Mouse (Mus musculus) erythroblast, adult 5-6 weeks (primary cell): Measurements from ENCODE around the gene Twf2. TPM values are rescaled to one million over a fixed set of nuclear protein-coding genes. Genes with fewer than 3 reads are reported as not detected.

Experiments
- ATAC-seq: replicated peaks from 2 replicates; pipeline ENCODE4 v1.8.0; 2016; ENCODE audit warnings: moderate number of reproducible peaks, mild to moderate bottlenecking, moderate TSS enrichment, inconsistent platforms; ENCODE audit not compliant: poor library complexity, low FRiP score, severe bottlenecking
- total RNA-seq, 2 experiments: library from RNA; stranded (forward) in 1 of 2; stranded (reverse) in 1 of 2; fragments of 150-400 nt in 1 of 2; fragments of 200-764, 138-1000 nt in 1 of 2; gene quantifications; 2 replicates each; pipeline versions ENCODE4 v1.2.3 to v1.2.4; 2015 to 2017; ENCODE audit warnings: low replicate concordance in 2 of 2

Gene Twf2
- total RNA-seq, 2 experiments from 2014 or later: 11.7 to 25.8 TPM

DNA sequence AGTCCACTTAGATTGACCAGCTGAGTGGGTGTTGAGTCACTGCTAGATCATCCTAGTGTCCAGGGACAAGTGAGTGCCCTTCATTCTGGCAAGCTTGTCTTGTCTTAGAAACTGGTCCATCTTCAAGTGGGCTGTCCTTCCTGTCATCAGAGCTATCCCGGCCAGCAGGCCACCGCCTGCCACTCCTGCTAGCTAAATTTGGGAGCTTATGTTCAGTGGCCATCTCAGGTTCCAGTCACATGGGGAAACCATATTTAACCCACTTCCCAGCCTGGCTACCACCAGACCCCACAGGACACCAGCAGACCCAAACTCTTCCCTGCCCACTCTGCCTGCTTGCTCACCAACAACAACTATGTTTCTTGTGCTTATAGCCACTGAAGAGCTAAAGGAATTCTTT is 3.6 kb downstream of the Twf2 start:
- no peak for ATAC-seq

DNA sequence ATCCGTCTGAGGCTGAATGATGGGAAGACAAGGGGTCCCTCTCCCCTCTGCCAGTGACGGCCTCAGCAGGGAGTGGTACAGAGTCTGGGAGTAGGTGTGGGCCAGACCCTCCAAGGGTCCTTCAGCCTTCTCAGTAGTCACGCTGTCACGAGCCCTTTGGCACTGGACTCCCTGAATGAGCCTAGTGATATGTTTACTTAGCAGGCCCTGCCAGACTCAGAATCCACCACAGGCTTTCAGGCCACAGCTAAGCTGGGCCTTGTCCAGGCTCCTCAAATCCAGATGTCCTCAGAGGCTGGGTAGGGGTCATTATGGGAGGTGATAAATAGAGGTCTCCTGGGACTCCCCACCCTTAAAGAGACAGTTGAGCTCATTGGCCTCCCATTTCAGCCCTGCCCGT is 5.3 kb downstream of the Twf2 start:
- ATAC-seq: no peak

DNA sequence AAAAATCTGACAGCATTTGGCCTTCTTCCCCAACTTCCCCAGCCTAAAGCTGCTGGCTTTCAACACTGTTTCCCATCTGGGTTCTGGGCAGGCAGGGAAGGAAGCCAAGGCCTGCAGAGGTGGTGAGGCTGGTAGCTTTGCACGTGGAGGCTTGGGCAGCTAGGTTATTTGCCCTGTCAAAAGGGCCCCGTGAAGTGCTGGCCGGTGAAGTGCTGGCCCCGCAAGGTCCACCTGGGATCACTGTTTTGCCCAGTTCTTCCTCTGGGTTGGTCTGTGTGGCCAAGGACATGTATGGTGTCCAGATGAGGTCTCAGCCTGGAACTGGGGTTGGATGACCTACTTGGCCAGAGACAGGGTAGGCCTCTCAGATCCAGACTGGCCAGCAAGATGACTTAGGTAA is 7.0 kb downstream of the Twf2 start:
- ATAC-seq: no peak

DNA sequence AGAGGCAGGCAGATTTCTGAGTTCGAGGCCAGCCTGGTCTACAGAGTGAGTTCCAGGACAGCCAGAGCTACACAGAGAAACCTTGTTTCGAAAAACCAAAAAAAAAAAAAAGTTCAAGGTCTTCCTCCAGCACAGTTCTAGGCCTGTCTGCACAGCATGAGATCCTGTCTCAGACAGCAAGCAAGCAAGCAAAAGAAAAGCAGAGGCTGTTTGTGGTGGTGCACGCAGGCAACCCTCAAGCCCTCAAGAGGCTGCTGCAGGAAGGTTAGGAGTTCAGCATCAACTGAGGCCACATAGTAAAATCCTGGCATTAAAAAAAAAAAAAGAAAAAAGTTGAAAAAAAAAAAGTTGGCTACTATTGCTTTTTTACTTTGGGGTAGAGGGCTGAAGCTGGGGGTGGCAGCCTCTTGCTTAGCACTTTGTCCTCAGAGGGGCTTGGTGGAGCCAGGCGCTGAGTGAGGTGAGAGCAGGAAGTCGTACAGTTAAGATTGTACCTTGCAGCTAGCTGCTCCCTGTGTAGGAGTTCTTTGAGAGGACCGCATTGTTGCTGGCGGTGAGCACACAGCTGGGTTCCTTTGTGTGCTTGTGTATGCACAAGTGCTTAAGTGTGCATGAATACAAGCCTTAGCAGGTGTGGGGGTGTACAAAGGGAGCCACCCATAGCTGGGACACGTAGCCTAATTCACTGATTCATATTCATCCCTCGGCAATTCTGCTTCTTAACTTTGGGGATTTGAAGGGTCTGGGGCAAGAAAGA is 8.1 kb downstream of the Twf2 start:
- no peak for ATAC-seq

DNA sequence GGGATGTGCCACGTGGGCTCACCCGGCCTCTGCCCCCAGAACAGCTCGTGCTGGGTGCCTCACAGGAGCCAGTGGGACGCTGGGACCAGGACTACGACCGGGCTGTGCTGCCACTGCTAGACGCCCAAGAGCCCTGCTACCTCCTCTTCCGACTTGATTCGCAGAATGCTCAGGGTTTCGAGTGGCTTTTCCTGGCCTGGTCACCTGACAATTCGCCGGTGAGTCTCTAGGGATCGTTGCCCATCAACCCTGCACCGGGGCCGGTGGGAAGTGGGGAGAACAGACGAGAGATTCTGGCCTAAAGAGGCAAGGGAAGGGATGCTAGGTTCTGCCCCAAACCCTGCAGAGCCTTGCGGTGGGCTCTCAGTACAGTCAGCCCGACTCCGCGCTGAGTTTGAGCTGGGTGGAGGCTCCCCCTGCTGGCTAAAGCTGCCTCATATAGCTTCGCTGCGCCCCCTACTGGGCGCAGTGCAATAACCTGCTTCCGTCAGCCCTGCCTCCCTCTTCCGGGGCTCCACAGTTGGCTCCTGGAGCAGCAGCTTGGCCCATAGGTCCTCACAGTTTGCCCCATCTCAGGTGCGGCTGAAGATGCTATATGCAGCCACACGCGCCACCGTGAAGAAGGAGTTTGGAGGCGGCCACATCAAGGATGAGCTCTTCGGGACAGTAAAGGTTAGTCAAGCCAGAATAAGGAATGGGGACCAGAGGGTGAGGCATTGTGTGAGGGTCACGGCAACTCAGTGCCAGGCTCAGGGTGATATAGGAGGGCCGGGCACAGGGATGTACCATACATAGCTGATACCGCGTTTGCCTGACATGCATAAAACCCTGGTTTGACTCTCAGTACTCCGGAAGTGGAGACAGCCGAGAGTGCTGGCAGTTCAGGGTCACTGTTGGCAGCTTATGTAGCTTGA is 9.0 kb downstream of the Twf2 start:
- ATAC-seq: peak; percentile 94

DNA sequence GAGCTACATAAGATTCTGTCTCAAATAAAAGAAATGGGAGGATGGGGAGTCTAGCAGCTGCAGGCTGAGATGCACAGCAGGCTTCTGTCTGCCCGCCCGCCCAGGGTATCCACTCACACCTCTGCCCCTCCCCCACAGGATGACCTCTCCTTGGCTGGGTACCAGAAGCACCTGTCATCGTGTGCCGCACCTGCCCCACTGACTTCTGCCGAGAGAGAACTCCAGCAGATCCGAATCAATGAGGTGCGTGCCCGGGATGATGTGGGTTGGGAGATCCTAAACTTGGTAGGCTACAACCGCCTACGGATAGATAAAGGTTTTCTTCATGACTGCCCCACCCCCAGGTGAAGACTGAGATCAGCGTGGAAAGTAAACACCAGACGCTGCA is 9.7 kb downstream of the Twf2 start:
- no peak for ATAC-seq

DNA sequence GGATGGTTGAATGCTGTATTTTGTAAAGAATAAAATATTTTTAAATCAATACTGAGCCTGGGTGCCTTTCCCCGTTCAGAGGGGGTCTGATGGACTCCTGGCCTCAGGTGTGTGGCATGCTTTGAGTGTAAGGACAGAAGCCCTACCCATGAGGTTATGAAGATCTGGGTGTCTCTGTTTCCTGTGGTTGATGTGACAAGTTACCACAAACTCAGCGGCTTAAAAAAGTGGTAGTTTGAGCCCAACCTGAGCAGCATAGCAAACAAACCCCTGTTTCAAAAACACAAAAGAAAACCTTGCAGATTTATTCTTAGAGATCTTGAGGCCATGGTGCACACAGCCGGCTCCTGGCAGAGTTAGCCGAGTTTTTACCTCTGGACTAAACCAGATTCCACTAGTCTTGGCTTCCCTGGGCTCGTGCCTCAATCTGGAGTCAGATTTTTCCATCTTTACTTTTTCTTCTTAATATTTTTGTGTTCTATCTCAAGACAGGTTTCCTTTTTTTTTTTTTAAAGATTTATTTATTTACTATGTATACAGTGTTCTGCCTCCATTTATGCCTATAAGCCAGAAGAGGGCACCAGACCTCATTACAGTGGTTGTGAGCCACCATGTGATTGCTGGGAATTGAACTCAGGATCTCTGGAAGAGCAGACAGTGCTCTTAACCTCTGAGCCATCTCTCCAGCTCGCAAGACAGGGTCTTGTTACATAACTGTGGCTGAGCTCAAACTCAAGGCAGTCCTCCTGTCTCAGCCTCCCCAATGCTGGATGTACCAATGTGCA is 12.6 kb downstream of the Twf2 start:
- ATAC-seq: no peak

DNA sequence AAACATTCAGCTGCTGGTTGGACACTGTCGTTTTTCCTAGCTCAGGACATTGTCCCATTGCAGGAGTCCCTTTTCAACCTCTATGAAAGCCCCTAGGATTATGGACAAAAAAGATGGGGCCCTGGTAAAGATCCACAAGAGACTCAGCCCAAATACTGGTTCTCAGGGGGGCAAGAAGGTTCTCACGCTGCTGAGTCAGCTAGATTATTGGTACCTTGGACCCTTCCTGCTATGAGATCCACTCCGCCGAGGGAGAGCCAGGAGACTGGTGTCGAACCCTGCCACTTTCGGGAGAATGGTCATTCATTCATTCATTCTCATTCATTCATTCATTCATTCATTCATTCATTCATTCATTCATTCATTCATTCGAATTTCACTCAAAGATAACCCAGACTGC is 14.1 kb downstream of the Twf2 start:
- no peak for ATAC-seq

DNA sequence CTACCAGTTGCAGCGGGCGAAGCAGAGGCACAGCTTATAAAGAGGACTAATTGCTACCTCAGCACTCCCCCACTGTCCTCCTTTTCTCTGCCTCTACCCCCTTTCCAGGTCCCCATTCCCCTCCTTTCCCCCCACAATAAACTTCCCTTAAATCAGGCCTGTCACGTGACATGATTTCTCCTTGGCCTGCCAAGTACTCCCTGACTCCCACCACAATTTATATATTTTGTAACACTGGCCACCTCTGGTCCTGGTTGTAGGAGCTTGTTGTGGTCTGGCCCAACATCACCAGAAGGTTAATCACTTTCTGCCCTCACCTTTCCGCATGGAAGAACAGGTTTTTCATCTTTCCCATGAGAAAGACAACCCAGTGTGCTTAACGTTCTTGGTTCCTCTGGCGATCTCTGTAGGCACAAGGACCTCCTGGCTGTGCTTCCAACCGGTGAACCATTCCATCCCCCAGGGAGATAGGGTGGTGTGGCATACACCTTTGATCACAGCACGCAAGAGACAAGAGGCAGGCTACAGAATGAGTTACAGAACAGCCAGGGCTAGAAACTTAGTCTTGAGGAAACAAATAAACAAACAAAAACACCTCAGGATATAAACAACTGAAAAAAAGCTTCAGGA is 18.1 kb downstream of the Twf2 start:
- no peak for ATAC-seq

DNA sequence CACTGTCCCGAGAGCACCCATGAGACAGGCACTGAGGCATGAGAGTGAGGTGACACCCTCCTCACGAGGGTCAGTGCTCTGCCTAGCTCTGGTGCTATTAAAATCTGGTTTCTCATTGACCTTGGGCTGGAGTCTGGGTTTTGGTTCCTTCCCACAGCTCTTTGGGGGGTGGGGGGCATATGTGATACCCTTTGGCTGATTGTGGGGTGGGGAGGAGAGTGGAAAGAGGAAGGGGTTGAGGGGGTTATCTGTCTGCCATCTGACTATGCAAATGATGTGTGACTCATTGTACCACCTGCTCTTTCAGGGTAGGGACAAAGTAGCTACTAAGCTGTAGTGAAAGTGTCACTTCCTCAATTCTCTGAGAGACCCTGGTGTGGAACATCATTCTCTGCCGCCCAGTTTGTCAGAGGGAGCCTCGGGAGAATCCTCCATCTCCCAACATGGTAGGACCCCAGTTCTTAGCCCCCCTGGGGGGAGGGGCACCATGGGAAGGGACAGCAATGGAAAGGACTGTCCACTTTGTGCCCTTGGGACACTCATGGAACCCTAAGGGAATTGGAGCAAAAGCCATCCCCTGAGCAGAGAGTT is 19.4 kb downstream of the Twf2 start, which contains the start of gene Tlr9:
Gene Tlr9, plus strand, starts transcription at position 338 of the 591 bp plus-strand sequence.
- no peak for ATAC-seq

DNA sequence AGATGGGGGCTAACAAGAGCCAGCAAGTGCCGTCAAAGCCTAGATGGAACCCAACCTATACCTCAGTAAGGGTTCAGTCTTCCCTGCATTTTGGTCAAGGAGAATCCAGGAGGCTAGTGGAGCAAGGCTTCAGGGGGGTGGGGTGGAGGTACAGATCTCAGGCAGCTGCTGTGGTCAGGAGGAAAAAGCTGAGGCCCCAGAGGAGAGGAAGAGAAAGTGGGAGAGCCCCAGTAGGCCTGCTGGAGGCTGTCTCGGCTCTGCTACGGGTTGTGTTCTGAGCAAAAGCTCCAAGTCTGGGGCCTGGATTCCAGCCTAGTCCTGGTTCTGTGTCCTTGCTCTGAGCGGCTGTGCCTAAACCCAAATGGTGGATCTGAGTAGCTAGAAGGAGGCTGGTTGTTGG is 20.1 kb downstream of the Twf2 start:
- ATAC-seq: no peak

DNA sequence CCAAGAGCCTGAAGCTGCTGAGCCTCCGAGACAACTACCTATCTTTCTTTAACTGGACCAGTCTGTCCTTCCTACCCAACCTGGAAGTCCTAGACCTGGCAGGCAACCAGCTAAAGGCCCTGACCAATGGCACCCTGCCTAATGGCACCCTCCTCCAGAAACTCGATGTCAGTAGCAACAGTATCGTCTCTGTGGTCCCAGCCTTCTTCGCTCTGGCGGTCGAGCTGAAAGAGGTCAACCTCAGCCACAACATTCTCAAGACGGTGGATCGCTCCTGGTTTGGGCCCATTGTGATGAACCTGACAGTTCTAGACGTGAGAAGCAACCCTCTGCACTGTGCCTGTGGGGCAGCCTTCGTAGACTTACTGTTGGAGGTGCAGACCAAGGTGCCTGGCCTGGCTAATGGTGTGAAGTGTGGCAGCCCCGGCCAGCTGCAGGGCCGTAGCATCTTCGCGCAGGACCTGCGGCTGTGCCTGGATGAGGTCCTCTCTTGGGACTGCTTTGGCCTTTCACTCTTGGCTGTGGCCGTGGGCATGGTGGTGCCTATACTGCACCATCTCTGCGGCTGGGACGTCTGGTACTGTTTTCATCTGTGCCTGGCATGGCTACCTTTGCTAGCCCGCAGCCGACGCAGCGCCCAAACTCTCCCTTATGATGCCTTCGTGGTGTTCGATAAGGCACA is 22.7 kb downstream of the Twf2 start:
- ATAC-seq: no peak

DNA sequence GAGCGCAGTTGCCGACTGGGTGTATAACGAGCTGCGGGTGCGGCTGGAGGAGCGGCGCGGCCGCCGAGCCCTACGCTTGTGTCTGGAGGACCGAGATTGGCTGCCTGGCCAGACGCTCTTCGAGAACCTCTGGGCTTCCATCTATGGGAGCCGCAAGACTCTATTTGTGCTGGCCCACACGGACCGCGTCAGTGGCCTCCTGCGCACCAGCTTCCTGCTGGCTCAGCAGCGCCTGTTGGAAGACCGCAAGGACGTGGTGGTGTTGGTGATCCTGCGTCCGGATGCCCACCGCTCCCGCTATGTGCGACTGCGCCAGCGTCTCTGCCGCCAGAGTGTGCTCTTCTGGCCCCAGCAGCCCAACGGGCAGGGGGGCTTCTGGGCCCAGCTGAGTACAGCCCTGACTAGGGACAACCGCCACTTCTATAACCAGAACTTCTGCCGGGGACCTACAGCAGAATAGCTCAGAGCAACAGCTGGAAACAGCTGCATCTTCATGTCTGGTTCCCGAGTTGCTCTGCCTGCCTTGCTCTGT is 23.3 kb downstream of the Twf2 start:
- no peak for ATAC-seq

DNA sequence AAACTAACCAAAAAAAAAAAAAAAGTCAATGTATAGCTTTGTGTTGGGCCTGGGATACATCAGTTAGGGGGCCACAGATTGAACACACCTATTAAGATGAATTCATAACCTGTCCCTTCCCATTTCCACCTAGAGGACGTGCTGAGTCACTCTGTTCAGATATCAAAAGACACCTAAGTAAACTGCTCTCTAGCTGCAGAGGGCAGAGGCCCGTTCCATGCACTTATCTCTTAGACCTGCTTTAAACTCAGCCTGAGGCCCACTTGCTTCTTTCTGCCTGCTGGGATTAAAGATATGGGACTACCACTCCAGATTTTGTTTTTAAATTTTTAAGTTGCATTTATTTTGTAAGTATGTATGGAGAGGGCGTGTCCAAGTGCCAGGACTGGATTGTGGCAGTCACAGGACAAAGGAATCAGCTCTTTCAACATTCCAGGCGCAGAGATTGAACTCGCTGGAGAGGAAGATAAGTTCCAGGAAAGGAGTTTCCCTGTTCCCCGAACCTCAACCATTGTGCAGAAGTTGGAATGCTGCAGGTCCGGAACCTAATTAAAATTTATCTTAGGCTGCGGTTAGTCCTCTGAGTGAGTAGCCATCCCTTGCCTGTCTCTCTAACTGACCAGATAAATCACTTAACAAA is 25.0 kb downstream of the Twf2 start:
- ATAC-seq: no peak

DNA sequence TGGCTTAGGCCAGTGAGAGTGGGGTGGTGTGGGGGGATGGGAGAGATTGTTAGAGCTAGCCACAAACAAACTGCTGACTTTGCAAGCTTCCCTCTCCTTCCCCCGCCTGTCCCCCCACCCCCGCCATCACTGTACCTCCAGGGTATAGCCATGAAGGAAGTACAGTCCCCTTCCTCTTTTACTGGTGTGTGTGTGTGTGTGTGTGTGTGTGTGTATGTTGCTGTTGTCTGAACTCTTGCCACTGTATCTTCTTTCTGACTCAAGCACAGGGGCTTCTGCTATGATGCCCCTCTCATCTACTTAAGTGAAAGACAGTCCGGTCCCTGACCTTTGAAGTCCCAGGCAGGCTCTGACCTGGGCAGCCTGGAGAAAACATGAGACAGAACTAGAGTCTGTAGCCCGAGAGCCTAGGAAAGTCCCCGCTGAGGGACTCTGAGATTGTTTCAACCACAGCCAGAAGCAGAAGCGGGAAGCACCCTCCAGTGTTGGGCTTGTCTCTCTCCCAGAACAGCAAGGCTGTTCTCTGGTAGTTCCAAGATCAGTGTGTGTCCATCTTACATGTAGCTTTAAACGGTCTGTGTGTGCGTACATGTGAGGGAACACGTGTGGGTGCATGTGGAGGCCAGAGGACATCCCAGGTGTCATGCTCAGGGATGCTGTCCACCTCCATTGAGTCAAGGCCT is 27.3 kb downstream of the Twf2 start:
- no peak for ATAC-seq

DNA sequence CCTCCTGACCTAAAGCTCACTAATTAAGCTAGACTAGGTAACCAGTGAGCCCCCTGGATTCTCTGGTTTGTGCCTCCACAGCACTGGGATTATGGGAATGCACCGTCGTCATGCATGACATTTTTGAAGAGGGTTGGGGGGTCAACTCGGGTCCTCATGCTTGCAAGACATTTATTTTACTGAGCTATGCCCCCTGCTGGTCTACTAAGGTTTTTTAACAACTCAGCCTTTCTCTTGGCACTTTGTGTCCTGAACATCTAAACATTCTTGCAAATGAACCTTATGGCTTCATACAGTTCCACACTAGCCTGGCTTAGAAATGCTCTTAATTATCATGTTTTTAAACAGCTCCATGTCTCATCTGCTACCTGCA is 27.8 kb downstream of the Twf2 start:
- ATAC-seq: no peak

DNA sequence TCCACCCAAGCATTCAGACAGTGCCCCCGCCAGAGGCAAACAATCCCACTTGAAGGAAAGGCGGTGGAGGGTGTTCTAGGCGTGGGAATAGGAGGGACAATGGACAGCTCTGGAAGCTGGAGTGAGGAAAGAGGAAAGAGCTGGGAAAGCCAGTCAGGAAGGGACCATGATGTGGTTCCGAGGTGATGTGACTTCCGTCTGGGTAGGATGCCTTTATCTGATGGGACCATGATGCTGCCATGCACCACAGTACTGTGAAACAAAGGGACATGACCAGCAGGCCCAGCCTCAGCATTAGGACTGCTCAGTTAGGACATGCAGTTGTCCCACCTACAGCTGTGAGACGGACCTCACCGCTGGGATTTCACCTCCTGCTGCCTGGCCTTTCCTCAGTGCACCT is 28.3 kb downstream of the Twf2 start:
- no peak for ATAC-seq

DNA sequence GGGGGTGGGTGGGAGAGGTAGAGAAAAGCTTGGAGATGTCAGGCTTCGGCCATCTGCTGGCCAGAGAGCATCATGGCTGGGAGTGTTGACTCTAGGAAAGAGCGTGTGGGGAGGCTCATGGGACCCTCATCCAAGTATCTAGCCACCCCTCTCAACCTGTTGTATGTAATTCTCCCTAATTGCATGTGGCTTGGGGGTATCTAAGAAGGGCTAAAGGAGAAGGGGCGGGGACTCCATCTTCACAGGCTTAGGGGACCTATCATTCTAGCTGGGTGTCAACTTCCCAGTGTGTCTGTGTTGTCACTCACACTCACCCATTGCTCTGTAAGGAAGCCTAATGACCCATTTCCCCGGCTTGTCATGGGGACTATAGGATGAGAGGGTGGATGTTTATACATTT is 28.9 kb downstream of the Twf2 start:
- ATAC-seq: no peak
